Mouse (Mus musculus): Measurements from ENCODE around the gene Spsb2.
"Not testable (repeated sequence)": the region's sequence is repeated elsewhere in the genome, so short reads cannot be mapped to it uniquely, and the experiment has no call there.

Spsb2 gene

DNA sequence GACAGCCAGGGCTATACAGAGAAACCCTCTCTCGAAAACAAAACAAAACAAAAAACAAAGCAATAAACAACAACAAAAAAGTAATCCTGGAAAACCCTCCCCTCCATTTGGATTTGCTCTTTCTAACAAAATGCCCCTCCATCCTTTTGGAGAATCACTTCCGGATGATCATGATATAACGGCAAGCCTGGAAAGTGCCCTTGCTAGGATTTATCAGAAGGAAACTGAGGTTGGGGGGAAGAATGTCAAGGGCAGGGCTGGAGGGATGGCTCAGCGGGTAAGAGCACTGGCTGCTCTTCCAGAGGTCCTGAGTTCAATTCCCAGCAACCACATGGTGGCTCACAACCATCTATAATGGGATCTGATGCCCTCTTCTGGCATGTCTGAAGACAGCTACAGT, 4.8 kb upstream of the Spsb2 start:
- not testable (repeated sequence) for DNase-seq

DNA sequence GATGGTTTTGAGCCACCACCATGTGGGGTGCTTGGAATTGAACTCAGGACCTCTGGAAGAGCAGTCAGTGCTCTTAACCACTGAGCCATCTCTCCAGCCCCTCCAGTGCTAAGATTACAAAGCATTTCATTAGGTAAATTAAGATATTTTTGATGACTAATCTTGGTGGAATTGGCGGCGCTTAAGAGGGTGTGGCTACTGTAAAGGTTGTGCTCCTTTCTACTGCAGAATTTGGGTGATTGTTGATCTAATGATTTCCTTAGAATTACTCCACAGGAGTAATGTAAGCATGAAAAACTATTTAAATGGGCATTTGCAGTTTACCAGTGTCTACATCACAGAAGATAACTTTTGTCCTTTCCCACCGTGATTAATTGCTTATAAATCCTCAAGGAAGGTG, 4.1 kb upstream of the Spsb2 start:
- no peak for DNase-seq

DNA sequence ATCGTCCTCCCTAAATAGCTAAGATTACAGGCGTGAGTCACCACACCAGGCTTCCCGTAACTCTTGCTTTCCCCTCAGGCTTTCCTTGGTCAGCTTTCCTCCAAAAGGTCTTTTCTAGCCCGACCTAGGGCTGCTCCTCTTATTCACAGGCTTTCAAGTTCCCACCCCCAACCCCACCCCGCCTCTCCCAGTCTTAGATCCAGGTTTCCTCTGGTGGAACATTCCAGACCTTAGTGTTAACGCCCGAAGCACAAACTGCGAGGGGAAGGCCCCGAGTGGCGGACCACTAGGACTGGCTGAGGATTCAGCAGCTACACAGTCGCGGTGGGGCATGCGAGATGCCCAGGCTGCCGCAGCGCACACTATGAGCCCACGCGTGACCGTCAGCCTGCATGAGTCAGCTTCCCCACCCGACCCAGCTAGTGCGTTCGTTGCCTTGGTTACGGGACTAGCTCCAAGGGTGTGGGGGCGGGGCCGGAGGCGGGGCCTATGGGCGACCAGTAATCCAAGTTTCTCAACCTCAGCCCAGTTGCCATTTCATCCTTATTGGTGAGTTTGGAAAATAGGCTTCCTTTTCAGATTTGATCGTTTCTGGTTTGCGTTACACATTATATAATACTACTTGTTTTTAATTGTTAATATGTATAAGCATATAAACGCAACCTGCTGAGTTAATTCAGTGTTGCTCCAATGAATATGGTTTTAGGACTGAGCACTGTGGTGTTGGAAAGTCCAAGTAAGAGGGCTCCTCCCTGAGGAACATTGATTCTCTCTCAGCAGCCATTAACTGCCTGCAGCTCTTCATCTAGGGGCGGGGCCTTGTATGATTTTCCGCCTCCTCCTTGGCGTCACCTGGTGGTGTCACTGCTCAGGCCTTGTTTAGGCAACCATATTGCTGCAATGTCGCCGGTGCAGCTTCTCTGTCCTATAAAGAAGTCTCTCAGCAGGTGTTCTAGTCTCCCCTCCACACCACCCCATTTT, 2.8 kb upstream of the Spsb2 start:
- peak; percentile 95 for DNase-seq

DNA sequence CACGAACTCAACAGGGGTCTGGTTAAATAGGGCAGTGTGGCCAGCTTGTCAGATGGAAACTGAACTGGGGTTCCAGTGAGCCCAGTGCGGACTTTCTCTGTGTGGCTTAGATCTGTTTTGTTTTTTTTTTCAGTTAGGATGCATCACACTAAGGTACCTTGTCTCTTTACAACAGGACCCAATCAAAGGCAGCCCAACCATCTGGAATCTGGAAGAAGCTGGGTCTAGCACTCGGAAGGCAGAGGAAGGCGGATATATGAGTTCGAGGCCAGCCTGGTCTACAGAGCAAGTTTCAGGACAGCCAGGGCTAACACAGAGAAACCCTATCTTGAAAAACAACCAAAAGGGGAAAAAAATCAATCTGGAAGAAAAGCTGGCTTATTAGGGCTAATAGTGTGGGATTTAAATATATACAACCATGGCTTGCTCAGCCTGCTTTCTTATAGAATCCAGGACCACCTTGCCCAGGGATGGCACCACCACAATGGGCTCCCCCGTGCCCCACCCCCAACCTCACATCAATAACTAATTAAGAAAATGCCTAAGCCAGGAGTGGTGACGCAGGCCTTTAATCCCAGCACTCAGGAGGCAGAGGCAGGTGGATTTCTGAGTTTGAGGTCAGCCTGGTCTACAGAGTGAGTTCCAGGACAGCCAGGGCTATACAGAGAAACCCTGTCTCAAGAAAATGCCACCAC, 1.9 kb upstream of the Spsb2 start:
- DNase-seq, result no peak

DNA sequence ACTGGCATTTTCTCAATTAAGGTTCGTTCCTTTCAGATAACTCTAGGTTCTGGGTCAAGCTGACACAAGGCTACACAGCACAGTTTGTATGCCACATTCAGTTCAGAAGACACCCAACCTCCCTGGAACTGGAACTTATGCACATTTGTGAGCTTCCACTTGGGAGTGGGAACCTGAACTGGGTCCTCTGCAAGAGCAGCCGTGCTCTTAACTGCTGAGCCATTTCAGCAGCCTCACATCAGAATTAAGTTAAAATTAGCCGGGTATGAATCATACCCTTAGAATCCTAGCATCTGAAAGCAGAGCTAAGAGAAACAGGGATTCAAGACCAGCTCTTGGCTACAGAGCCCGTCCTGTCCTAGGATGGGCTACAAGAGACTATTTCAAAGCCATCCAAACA, 1.1 kb upstream of the Spsb2 start:
- no peak for DNase-seq

DNA sequence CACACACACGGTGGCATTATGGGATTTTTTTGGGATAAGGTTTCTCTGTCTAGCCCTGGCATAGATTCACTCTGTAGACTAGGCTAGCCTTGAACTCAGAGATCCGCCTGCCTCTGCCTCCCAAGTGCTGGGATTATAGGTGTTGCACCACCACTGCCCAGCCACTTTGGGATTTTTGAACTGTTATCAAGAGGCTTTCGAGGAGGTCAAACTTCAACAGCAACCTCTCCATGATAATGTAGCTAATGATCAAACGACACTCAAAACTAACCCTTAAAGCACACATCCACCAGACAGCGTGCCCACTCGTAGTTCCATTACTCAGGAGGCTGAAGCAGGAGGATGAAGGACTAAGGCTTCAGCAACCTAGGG, 489 bp upstream of the Spsb2 start:
- no peak for DNase-seq

DNA sequence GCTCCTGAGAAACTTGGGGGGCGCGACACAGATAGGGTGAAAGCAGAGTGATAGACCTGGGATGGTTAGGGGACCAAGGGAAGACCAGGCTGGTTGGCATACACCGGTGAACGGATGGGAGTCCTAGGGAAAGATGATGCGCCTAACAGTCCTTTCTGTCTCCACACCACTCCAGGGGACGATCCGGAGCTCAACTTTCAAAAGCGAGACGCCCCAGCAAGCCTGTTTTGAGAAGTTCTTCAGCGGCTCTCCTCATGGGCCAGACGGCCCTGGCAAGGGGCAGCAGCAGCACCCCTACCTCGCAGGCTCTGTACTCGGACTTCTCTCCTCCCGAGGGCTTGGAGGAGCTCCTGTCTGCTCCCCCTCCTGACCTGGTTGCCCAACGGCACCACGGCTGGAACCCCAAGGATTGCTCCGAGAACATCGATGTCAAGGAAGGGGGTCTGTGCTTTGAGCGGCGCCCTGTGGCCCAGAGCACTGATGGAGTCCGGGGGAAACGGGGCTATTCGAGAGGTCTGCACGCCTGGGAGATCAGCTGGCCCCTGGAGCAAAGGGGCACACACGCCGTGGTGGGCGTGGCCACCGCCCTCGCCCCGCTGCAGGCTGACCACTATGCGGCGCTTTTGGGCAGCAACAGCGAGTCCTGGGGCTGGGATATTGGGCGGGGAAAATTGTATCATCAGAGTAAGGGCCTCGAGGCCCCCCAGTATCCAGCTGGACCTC, 752 bp downstream of the Spsb2 start:
- peak; percentile 92 for DNase-seq

DNA sequence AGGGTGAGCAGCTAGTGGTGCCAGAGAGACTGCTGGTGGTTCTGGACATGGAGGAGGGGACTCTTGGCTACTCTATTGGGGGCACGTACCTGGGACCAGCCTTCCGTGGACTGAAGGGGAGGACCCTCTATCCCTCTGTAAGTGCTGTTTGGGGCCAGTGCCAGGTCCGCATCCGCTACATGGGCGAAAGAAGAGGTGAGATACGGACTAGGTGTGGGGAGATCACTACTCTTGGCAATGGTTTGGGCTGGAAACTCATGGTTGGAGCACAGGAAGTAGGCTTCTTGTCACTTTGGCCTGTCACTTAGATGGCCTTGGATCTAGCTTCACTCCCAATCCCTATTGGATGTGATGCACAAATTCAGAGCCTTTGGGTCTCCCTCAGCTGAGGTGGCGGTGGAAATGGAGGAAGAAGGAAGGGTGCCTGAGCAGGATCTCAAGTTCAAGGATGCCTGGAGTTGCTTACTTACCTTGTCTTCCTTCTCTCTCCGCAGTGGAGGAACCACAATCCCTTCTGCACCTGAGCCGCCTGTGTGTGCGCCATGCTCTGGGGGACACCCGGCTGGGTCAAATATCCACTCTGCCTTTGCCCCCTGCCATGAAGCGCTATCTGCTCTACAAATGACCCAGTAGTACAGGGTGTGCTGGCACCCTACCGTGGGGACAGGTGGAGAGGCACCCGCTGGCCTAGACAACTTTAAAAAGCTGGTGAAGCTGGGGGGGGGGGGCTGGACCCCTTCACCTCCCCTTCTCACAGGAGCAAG, 1.5 kb downstream of the Spsb2 start:
- no peak for DNase-seq

DNA sequence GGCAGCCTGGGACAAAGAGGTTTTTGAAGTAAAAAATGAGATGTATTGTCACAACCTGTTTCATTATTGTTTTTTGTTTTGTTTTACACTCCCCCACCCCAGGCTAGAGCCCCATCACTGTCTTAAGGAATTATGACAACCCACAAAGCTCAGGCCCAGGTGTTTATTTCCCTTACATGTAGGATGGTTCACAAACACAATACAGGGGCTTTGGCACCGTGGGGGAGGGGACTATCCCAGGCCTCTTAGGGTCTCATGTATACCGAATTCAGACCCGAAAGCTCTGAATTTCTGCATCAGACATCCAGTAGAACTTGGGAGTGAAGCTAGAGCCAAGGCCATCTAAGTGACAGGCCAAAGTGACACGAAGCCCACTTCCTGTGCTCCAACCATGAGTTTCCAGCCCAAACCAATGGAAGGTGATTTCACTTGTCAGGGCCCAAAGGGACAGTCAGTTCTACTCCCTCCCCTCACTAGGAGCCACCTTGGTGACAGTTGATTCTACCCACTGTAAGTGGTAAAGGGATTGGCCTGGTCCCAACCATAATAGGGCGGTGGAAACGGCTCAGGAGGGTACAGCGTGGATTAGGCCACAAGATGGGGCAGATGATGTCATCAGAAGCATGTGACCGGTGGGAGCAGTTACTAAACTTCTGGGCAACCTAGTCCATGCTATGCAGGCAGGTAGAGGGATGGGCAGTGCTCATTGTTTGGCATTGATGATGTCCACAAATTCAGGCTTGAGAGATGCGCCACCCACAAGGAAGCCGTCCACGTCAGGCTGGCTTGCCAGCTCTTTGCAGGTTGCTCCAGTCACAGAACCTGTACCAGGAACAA, 2.3 kb downstream of the Spsb2 start:
- not testable (repeated sequence) for DNase-seq

DNA sequence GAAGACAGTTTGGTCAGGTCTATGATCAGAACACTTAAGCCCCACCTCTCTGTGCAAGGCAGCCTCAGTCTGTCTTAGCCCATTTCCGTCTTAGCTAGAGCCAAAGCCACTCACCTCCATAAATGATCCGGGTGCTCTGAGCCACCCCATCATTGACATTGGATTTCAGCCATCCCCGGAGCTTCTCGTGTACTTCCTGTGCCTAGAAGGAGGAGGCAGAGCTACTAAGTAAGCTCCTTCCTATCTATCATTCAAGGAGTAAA, 2.9 kb downstream of the Spsb2 start:
- no peak for DNase-seq

DNA sequence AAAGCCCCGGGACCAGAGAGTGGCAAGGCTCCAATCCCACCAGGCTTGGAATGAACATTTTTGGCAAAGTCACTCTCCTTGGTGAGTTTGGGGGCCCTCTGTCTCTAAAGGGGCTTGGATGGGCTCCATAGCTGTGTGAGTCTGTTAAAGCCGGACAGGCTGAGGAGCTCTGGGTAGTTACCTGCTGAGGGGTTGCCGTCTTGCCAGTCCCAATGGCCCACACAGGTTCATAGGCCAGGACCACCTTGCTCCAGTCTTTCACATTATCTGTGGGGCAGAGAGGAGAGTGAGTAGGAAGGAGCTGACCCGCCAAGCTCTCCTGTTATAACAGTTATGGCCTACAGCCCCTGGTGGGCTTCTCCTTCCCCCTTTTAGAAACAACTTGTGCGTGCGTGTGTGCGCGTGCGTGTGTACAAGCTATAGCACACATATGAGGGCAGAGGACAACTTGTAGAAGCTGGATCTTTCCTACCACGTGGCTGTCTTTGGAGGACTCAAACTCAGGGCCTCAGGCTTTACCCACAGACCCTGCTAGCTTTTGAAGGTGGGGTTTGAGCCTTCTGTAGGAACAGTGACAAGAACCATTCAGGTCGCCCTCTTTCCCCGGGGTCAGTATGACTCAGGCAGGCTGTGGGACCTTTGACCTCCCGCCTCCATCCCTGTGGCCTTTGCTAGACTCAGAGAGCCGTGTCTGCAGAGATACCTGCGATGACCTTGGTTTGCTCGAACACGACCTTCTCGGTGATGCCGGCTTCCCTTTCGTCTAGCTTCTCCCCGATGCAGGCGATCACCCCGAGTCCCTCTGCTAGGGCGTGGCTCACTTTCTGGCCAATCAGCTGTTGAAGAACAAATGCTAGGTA, 3.5 kb downstream of the Spsb2 start:
- no peak for DNase-seq

DNA sequence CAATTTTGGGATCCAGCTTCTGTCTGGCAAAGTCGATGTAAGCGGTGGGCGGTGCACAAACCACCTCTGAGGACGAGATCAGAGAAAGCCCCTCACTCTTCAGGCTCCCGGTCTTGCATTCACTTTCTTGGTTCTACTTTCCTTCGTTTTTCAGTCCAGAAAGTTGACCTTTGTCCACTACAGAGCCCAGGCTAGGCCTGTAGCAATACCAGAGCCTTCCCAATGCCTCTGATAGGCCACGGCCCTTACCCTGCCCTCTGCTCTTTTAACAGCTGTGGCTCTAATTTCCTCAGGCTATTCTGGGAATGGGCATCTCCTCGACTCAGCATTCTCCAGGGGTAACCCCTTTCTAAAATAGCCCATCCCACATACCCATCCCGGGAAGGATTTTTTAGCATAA, 4.4 kb downstream of the Spsb2 start:
- DNase-seq, result no peak

DNA sequence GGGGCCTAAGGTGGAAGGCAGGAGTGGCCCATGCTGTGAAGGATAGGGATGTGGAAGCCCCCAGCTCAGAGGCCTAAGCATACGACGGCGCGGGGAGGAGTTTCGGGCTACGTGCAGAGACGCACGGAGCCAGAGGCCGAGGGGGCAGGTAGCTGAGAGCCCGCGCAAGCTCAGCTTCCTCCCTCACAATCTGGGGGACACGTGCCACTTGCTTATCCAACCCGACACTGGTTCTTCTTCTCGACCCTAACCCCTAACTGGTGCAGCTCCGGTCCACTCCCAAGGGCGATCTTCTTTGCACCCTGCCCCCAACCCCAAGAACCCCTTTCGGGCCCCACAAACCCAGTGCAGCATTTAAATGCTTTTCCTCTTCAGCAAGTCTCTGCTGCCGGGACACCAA, 5.0 kb downstream of the Spsb2 start:
- DNase-seq, result peak; percentile 69

DNA sequence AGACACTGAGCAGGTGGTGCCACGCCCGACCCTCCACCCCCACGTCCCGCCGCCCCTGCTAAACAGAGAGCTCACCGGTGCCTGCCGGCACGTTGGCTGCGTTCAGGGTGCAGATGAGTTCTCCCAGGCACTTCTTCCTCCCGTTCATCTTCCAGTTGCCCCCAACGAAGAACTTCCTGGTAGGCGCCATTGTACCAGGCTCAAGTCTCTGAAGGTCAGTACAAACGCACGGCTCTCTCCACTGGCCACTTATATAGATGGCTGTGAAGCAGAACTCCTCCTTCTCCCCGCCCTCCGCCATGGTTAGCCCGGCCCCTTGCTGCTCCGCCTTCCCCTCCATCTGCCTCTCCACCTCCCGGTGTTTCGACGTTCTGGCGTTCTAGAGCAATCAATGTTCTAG, 5.5 kb downstream of the Spsb2 start, which contains the start of gene Tpi1:
Gene Tpi1 (minus strand): TSS at position 364 of the 400 bp plus-strand sequence.
- peak; percentile 95 for DNase-seq

DNA sequence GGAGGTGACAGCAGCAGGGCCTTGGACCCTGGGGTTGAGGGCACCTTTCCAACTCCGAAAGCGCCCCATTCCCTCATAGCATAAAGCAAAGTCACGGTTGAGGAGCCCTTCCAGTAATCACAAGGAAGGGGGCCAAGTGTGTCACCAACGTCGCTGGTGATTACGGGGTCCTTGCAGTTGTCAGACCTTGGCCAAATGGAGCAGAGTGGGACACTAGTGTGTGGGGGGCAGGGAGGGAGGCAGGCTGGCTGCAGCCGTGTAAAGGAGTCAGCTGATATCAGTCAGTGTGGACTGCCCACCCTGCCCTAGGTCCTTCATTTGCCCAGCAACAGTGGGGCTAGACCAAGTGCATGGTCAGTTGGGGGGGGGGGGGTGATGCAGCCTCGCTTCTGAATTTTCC, 6.0 kb downstream of the Spsb2 start:
- DNase-seq, result no peak

DNA sequence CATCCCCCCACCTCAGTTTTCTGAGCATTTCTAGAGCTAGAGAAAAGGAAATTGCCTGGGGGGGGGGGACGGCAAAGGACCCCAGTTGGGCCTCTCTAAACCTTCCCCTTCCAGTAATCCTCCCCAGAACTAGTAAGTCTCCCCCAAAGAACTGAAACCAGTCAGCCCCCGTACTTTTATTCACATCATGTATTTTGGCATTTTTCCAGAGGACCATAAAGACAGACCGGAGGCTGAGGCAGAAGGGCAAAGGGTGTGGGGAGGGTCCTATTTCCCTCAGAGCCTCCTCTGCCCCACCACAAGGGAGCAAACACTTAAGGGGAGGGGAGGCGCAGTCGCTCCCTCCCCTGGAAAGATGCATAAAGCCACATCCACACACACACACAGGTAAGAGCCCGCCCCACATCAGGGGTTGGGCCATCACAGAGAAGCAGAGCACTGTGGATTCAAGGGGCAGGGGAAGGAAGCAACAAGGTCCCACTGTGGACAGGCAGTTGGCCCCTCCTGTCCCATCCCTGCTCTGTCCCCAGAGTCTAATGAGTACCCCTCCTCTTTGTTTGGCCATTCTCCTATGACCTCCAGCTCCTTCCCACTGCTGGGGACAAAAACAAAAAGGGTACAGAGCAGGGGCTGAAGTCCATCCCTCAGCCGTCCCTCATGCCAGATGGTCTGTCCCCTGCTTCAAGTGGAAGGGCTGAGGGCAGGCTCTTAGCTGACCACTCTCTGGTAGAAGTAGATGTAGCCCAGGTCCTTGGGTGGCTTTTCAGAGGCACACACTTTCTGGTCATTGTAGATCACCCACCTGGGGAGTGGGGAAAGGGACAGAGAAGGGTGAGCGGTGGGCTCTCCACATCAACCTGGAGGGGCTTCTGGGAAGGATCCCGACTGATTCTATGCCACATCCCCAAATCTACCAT, 6.7 kb downstream of the Spsb2 start:
- DNase-seq, result no peak

DNA sequence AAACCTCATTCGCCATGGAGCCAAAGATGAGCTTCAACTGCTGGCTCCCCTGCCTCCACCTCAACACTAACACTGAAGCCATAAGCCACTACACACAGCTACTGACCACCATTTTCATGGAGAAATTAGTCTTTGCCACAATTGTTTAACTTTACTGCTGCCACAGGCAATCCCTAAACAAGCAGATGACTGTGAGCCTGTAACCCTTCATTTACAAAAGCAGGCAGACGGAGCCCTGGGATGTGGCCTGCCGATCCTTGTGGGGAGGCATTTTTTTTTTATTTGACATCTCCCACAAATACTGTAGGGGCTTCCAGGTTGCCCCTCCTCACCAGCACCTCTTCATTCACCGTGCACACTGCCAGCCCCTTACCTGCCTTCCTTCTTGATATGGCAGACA, 8.2 kb downstream of the Spsb2 start:
- no peak for DNase-seq

DNA sequence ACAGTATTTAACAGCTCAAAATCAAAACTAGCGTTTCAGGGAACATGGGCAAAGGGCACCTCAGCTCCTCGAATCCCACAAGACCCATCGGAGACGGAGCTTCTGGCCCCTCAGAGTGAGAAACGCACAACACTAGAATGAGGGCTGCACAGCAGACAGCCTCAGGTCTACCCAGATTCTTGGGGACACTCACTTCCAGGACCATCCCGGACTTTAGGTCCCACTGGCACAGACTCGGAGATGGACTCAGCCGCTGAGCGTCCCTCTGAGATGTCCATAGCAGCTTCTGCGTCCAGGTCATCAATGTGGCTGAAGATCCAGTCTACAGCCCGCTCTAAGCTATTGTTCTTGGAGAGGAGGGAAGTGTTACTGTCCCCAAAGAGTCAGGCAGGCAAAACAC, 8.7 kb downstream of the Spsb2 start:
- DNase-seq, result no peak

DNA sequence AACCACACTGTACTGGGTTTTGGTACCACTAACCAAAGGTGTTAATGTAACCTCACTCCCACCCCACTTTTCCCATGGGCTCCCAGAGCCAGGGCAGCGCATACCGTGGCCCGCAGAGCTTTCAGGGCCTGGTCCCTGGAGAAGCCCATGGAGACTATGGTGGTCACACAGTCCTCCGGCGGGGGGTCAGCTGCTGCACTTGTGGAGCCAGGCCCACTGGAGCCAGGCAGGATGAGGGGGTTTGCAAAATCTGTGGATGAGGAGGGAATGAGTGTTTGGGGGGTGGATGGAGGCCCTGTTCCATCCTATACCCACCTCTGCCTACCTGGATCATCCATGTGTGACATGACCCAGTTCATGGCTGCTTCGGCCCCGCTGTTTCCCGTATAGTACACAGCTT, 9.1 kb downstream of the Spsb2 start:
- no peak for DNase-seq

DNA sequence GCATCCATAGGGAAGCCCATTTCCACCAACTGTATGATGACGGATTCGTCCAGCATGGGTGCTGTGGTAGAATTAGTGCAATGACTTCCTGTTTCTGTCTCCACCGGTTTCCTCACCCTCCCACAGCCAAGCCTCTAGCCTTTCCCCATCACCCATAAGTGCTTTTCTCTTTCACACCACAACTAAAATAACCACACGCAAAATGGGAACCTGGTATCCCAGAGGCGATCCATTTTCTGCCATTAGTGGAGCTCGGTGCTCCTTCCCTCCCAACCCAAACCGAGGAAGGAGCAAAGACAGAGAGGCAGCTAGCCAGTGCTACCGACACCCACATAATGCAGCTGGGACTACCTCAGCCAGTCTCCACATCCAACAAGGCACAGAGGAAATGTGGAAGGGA, 9.5 kb downstream of the Spsb2 start:
- no peak for DNase-seq

Data from retina, postnatal 1 day (tissue).